Mouse (Mus musculus): ENCODE measurements around the gene Rrp1b. TPM values are rescaled to one million over a fixed set of nuclear protein-coding genes. Genes with fewer than 3 reads are reported as not detected.
"Not testable (repeated sequence)": the region's sequence is repeated elsewhere in the genome, so short reads cannot be mapped to it uniquely, and the experiment has no call there.

Rrp1b gene
- polyA plus RNA-seq, 1 experiment from 2014 or later, result 79.1 TPM

DNA sequence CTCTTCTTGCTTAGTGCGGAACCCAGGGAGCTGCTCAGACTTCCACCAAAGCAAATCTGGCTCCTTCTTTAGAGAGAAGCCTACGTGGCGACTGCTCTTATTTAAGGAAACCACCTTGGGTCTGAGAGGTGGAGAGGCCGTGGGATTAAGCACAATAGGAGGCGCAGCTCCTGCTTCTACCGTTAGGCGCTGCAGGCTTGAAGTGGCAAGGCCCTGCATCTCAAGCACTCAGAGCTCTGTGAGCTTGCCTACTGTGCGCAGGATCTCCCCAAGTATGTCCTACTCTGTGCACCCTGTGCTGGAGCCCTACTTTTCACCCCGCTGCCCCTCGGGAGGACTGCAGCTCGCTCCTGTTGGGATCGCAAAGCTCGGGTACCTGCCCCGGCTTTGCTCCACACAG, 25.3 kb downstream of the Rrp1b start:
- ATAC-seq (ENCODE audit: insufficient number of reproducible peaks, insufficient read depth, low FRiP score, low TSS enrichment, low read depth), result no peak
- H3K4me3 ChIP-seq (replicated peaks), result no peak overlapping the region
- H3K4me1 ChIP-seq (replicated peaks), result no peaks in the 10 kb centered on the region
- no peaks in the 10 kb centered on the region for H3K27me3 ChIP-seq
- H3K36me3 ChIP-seq, result peaks cover 65% of the 10 kb centered on the region
- no peak overlapping the region for H3K9ac ChIP-seq (replicated peaks)
- H3K9me3 ChIP-seq, result no peaks in the 10 kb centered on the region
- H3K27ac ChIP-seq, result no peak overlapping the region
- no peak overlapping the region for H3K4me2 ChIP-seq
- WGBS, result 95% methylated on average over 14 of the region's 14 CpGs

DNA sequence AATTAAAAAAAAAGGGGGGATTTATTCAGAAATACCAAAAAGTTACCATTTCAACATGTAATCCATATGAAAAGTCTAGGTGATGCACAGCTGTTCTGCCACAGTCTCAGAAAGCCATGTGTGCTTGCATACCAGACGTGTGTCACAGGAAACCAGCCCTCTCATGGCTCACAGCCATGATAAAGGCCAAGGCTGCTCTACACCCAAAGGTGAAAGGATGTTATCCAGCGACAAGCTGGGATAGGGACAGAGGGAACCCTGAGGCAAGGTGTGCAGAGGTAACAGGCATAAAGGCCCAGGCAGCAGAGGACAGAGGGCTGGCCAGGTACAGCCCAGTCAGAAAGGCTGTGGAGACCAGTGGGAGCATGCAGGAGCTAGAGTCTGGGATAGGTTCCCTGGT, 27.8 kb downstream of the Rrp1b start:
- peaks cover 41% of the 10 kb centered on the region for H3K36me3 ChIP-seq
- H3K4me2 ChIP-seq, result no peak overlapping the region
- H3K4me1 ChIP-seq (replicated peaks), result no peaks in the 10 kb centered on the region
- H3K9me3 ChIP-seq, result no peaks in the 10 kb centered on the region
- H3K9ac ChIP-seq (replicated peaks), result no peak overlapping the region
- no peak overlapping the region for H3K4me3 ChIP-seq (replicated peaks)
- WGBS, result 63% methylated on average over 2 of the region's 2 CpGs
- no peak overlapping the region for H3K27ac ChIP-seq
- no peaks in the 10 kb centered on the region for H3K27me3 ChIP-seq
- ATAC-seq (ENCODE audit: insufficient number of reproducible peaks, insufficient read depth, low FRiP score, low TSS enrichment, low read depth), result no peak

GRCm38 (mm10) chr17:32064762-32065161, 28.9 kb downstream of the Rrp1b start:
- H3K4me2 ChIP-seq; H3K4me3 ChIP-seq (replicated peaks); ATAC-seq (ENCODE audit: insufficient number of reproducible peaks, insufficient read depth, low FRiP score, low TSS enrichment, low read depth); H3K9me3 ChIP-seq; H3K27me3 ChIP-seq; H3K9ac ChIP-seq (replicated peaks); H3K4me1 ChIP-seq (replicated peaks); H3K27ac ChIP-seq: not testable (repeated sequence)
- 79% methylated on average over 8 of the region's 8 CpGs for WGBS
- H3K36me3 ChIP-seq, result peaks cover 32% of the 10 kb centered on the region

DNA sequence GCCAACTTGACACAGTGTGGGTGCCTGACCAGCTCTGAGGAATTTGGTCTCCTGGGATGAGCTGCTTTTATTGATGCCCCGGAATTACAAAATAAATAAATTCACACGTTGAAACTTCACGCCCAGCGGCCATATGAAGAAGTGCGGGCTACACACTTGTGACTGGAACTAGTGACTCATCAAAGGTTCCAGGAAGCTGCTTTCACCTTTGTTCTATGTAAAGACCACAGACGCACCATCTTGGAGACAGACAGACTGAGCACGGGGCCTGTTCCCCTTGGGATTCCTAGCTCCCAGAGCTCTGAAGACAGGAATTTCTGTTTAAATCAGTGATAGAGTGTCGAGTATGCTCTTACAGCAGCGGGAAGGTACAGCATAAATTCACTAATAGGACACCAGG, 31.6 kb downstream of the Rrp1b start:
- 76% methylated on average over 9 of the region's 9 CpGs for WGBS
- no peak overlapping the region for H3K4me2 ChIP-seq
- H3K9ac ChIP-seq (replicated peaks), result no peak overlapping the region
- no peak for ATAC-seq (ENCODE audit: insufficient number of reproducible peaks, insufficient read depth, low FRiP score, low TSS enrichment, low read depth)
- H3K36me3 ChIP-seq, result peaks cover 10% of the 10 kb centered on the region; the same call in 1 of the 2 replicates
- peaks cover 5% of the 10 kb centered on the region; the same call in 1 of the 2 replicates for H3K9me3 ChIP-seq
- no peak overlapping the region for H3K4me3 ChIP-seq (replicated peaks)
- no peak overlapping the region for H3K27ac ChIP-seq
- H3K4me1 ChIP-seq (replicated peaks), result no peaks in the 10 kb centered on the region
- no peaks in the 10 kb centered on the region for H3K27me3 ChIP-seq

DNA sequence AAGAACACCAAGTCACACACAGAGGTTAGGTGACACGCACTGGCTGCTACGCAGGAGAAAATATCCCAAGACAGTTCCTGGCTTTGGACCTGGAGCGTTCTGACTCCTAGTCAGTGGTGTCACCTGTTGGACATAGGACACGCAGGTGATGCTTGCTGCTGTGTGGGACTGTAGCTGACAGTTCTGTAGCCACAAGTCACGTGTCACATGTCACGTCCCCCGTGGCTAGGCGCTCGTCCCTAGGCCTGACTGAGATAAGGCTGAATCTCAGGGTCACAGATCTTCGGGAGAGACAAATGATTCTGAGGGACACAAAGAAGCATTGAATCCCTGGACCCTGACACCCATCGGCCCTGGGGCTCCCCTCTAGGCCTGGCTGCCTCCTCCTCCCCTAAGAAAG, 32.5 kb downstream of the Rrp1b start:
- Histone ChIP-seq H3K27me3 (no peaks in the 10 kb centered on the region), H3K4me1 (replicated peaks) (no peaks in the 10 kb centered on the region), H3K36me3 (peaks cover 5% of the 10 kb centered on the region; the same call in 1 of the 2 replicates), H3K9me3 (peaks cover 5% of the 10 kb centered on the region; the same call in 1 of the 2 replicates), H3K4me3 (replicated peaks) (no peak overlapping the region), H3K27ac (no peak overlapping the region), H3K9ac (replicated peaks) (no peak overlapping the region), H3K4me2 (no peak overlapping the region)
- WGBS, result 90% methylated on average over 11 of the region's 11 CpGs
- ATAC-seq (ENCODE audit: insufficient number of reproducible peaks, insufficient read depth, low FRiP score, low TSS enrichment, low read depth), result no peak

DNA sequence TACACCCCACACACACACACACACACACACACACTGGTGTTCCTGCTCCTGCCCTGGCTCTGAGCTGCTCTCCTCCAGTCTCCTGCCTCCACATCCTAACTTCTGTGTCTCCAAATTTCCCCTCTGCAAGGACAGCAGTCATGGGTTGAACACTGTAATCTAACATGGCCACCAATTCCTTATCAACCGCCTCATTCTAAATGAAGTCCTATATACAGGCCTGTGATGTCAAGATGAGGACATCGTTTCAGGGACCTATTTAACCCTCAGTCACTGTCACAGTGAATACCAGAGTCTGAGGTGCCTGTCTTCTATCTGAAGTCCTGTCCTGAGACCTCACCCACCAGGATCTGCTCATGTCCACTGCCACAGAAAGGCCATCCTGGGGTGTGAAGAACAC, 32.9 kb downstream of the Rrp1b start:
- no peak for ATAC-seq (ENCODE audit: insufficient number of reproducible peaks, insufficient read depth, low FRiP score, low TSS enrichment, low read depth)
- Histone ChIP-seq H3K4me1 (replicated peaks) (no peaks in the 10 kb centered on the region), H3K27ac (no peak overlapping the region), H3K36me3 (peaks cover 5% of the 10 kb centered on the region; the same call in 1 of the 2 replicates), H3K4me2 (no peak overlapping the region), H3K4me3 (replicated peaks) (no peak overlapping the region), H3K9me3 (peaks cover 5% of the 10 kb centered on the region; the same call in 1 of the 2 replicates), H3K27me3 (no peaks in the 10 kb centered on the region), H3K9ac (replicated peaks) (no peak overlapping the region)
- 86% methylated on average over 2 of the region's 2 CpGs for WGBS

- no peak overlapping the region for H3K27ac ChIP-seq
- H3K4me2 ChIP-seq, result no peak overlapping the region
- ATAC-seq (ENCODE audit: insufficient number of reproducible peaks, insufficient read depth, low FRiP score, low TSS enrichment, low read depth), result 0 out of 2 replicates have a peak, but pooled peaks have one; percentile 28
- H3K9me3 ChIP-seq, result peaks cover 5% of the 10 kb centered on the region; the same call in 1 of the 2 replicates
- H3K36me3 ChIP-seq, result peaks cover 5% of the 10 kb centered on the region; the same call in 1 of the 2 replicates
- peaks cover 7% of the 10 kb centered on the region; the same call in 1 of the 2 replicates for H3K27me3 ChIP-seq
- H3K4me1 ChIP-seq (replicated peaks), result no peaks in the 10 kb centered on the region
- WGBS, result 0% methylated on average over 2 of the region's 2 CpGs
- H3K4me3 ChIP-seq (replicated peaks), result no peak overlapping the region
- no peak overlapping the region for H3K9ac ChIP-seq (replicated peaks)
These were observed 37.5 kb downstream of the Rrp1b start for GRCm38 (mm10) chr17:32073359-32073758.

DNA sequence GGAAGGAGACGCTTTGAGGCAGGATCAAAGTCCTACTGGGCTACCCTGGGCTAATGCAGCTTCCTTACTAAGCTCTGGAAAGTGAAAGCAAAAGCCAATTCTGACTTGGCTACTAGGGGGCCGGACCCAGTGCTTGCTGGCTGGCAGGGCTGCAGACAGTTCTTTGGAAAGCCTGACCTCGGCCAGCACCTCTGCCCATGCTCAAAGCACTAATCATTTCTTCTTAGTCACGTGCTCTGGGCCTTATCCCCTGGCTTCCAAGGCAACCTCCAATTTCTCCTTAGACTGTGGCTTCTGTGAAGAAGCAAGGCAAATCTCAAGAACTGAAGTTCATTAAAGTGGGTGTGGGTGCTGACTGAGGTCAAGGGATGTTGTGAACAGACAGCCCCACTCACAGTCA, 38.8 kb downstream of the Rrp1b start:
- WGBS, result 52% methylated on average over 4 of the region's 4 CpGs
- no peak for ATAC-seq (ENCODE audit: insufficient number of reproducible peaks, insufficient read depth, low FRiP score, low TSS enrichment, low read depth)
- H3K9ac ChIP-seq (replicated peaks), result no peak overlapping the region
- H3K27me3 ChIP-seq, result peaks cover 11% of the 10 kb centered on the region; the same call in 1 of the 2 replicates
- no peak overlapping the region for H3K27ac ChIP-seq
- H3K4me2 ChIP-seq, result no peak overlapping the region
- H3K9me3 ChIP-seq, result peaks cover 5% of the 10 kb centered on the region; the same call in 1 of the 2 replicates
- peaks cover 4% of the 10 kb centered on the region; the same call in 1 of the 2 replicates for H3K36me3 ChIP-seq
- H3K4me3 ChIP-seq (replicated peaks), result no peak overlapping the region
- no peaks in the 10 kb centered on the region for H3K4me1 ChIP-seq (replicated peaks)

DNA sequence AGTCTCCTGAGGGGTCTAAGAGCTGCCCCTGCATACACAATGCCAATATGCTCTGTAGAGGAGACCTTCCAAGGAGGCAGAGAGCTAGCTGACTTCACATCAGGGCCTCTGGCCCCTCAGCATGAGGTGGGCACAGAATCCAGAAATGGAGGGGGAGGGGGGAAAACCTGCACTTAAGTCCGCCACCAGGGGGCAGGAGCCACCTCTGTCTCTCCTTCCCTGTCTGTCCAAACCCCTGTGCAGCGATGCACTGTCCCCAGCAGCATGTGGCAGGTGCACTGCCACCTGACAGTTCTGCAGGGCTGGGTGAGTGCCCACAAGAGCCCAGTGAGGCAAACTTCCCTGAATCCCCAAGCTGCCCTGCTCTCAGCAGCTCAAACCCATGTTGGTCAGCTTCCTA, 39.3 kb downstream of the Rrp1b start:
- 0% methylated on average over 2 of the region's 2 CpGs for WGBS
- Histone ChIP-seq H3K4me1 (replicated peaks) (no peaks in the 10 kb centered on the region), H3K4me2 (no peak overlapping the region), H3K27me3 (peaks cover 11% of the 10 kb centered on the region; the same call in 1 of the 2 replicates), H3K4me3 (replicated peaks) (no peak overlapping the region), H3K36me3 (no peaks in the 10 kb centered on the region), H3K27ac (no peak overlapping the region), H3K9me3 (no peaks in the 10 kb centered on the region; the same call in 1 of the 2 replicates), H3K9ac (replicated peaks) (no peak overlapping the region)
- no peak for ATAC-seq (ENCODE audit: insufficient number of reproducible peaks, insufficient read depth, low FRiP score, low TSS enrichment, low read depth)

- no peak for ATAC-seq (ENCODE audit: insufficient number of reproducible peaks, insufficient read depth, low FRiP score, low TSS enrichment, low read depth)
- H3K36me3 ChIP-seq, result no peaks in the 10 kb centered on the region
- H3K4me3 ChIP-seq (replicated peaks), result no peak overlapping the region
- H3K4me2 ChIP-seq, result no peak overlapping the region
- WGBS, result 96% methylated on average over 2 of the region's 2 CpGs
- no peak overlapping the region for H3K9ac ChIP-seq (replicated peaks)
- H3K27ac ChIP-seq, result no peak overlapping the region
- no peaks in the 10 kb centered on the region for H3K4me1 ChIP-seq (replicated peaks)
- peaks cover 4% of the 10 kb centered on the region; the same call in 1 of the 2 replicates for H3K9me3 ChIP-seq
- H3K27me3 ChIP-seq, result peaks cover 4% of the 10 kb centered on the region
These were observed 47.5 kb downstream of the Rrp1b start for GRCm38 (mm10) chr17:32083351-32083750.

GRCm38 (mm10) chr17:32087069-32087468, 51.2 kb downstream of the Rrp1b start:
- ATAC-seq (ENCODE audit: insufficient number of reproducible peaks, insufficient read depth, low FRiP score, low TSS enrichment, low read depth), result no peak
- H3K4me3 ChIP-seq (replicated peaks), result no peak overlapping the region
- H3K36me3 ChIP-seq, result no peaks in the 10 kb centered on the region
- WGBS, result 90% methylated on average over 2 of the region's 2 CpGs
- H3K9me3 ChIP-seq, result no peaks in the 10 kb centered on the region
- H3K27me3 ChIP-seq, result no peaks in the 10 kb centered on the region; the same call in 1 of the 2 replicates
- H3K9ac ChIP-seq (replicated peaks), result no peak overlapping the region
- H3K27ac ChIP-seq, result no peak overlapping the region
- peaks cover 18% of the 10 kb centered on the region for H3K4me1 ChIP-seq (replicated peaks)
- H3K4me2 ChIP-seq, result no peak overlapping the region

- Histone ChIP-seq H3K9ac (replicated peaks) (no peak overlapping the region; the same call in 1 of the 2 replicates), H3K36me3 (no peaks in the 10 kb centered on the region), H3K27me3 (no peaks in the 10 kb centered on the region; the same call in 1 of the 2 replicates), H3K4me1 (replicated peaks) (peaks cover 19% of the 10 kb centered on the region), H3K27ac (peak overlapping the region; percentile 62), H3K4me2 (peak overlapping the region; percentile 62), H3K4me3 (replicated peaks) (peak overlapping the region; percentile 31), H3K9me3 (peaks cover 4% of the 10 kb centered on the region; the same call in 1 of the 2 replicates)
- WGBS, result 20% methylated on average over 1 of the region's 1 CpGs
- ATAC-seq (ENCODE audit: insufficient number of reproducible peaks, insufficient read depth, low FRiP score, low TSS enrichment, low read depth), result peak; percentile 23
These were observed 55.1 kb downstream of the Rrp1b start for GRCm38 (mm10) chr17:32091032-32091363.

Data from limb, embryonic 12.5 days (tissue).